Mouse (Mus musculus) embryonic facial prominence, embryonic 11.5 days (tissue): ENCODE measurements around the gene Pnlip. TPM values are rescaled to one million over a fixed set of nuclear protein-coding genes. Genes with fewer than 3 reads are reported as not detected.

Experiments used
- ATAC-seq: fragments of 200-750 bp; cut with Nextera tagmentation; replicated peaks from 2 replicates; pipeline ENCODE4 v1.8.0; 2017; ENCODE audit warnings: low read depth; ENCODE audit not compliant: insufficient number of reproducible peaks, low FRiP score, low TSS enrichment
- DNase-seq: peaks from one replicate; pipeline ENCODE4 v3.0.0-alpha.2; 2015; ENCODE audit warnings: low spot score
- H3K27ac ChIP-seq: fragments of 300-500 bp; sonication (generic); replicated peaks from 2 replicates; pipeline ENCODE4 v1.5.1; 2014; ENCODE audit warnings: mild to moderate bottlenecking, low read depth, low read length, control low read depth
- H3K27me3 ChIP-seq: fragments of 300-500 bp; sonication (generic); 2 replicates; pipeline ENCODE4 v1.6.1; 2014; ENCODE audit warnings: mild to moderate bottlenecking, low read length, moderate library complexity, mixed read lengths; ENCODE audit not compliant: control insufficient read depth, insufficient read depth
- H3K36me3 ChIP-seq: fragments of 300-500 bp; sonication (generic); replicated peaks from 2 replicates; pipeline ENCODE4 v1.6.1; 2014; ENCODE audit warnings: low read depth, mild to moderate bottlenecking, low read length, moderate library complexity, mixed read lengths; ENCODE audit not compliant: control insufficient read depth, insufficient read depth
- H3K4me1 ChIP-seq: fragments of 300-500 bp; sonication (generic); 2 replicates; pipeline ENCODE4 v1.6.1; 2014; ENCODE audit warnings: low read length, mixed read lengths; ENCODE audit not compliant: control insufficient read depth, insufficient read depth
- H3K4me2 ChIP-seq: fragments of 300-500 bp; sonication (generic); 2 replicates; pipeline ENCODE4 v1.6.1; 2014; ENCODE audit warnings: low read depth, mild to moderate bottlenecking, control low read depth, low read length, moderate library complexity
- H3K4me3 ChIP-seq: fragments of 300-500 bp; sonication (generic); 2 replicates; pipeline ENCODE4 v1.5.1; 2014; ENCODE audit warnings: low read depth, low read length, control low read depth
- H3K9ac ChIP-seq: fragments of 300-500 bp; sonication (generic); replicated peaks from 2 replicates; pipeline ENCODE4 v1.6.1; 2014; ENCODE audit warnings: mild to moderate bottlenecking, control low read depth, low read length
- H3K9me3 ChIP-seq: fragments of 300-500 bp; sonication (generic); replicated peaks from 2 replicates; pipeline ENCODE4 v1.6.1; 2016; ENCODE audit warnings: mild to moderate bottlenecking, low read length, inconsistent platforms, mixed read lengths; ENCODE audit not compliant: control insufficient read depth
- WGBS: fragments of 180-500 bp; shearing (Covaris S2); extraction: QIAGEN DNeasy Blood & Tissue Kit; methylation state at CpG from one replicate; pipeline ENCODE4 v1.1.7; 2014; 5-methylcytosine and 5-hydroxymethylcytosine counted together
- polyA plus RNA-seq: library from polyadenylated mRNA; unstranded; fragments of >200 nt; fragmentation: Nextera tagmentation; extraction: Ambion mirVana; gene quantifications from 2 replicates; pipeline ENCODE4 v1.2.1, GENCODE M21; 2014

Gene Pnlip
- polyA plus RNA-seq: not detected in 2 replicates

DNA sequence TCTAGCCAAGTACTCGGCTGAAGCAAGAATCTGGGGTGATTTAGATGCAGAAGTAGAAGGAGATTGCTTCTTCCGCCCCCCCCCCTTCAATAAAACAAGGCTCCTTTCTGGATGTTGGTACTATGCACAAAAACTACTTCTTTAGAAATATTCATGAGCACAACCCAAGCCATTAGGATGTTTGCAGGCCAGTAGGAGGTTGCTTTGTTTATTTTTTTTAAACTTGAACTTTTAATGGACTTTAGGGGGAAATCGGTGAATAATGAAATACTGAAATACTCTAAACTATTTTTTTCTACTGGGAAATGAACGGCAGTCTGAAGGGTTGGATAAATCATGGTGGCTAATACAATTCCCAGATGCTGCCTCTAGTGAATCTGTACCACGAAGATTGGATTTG lies at the start of gene Pnlip:
Pnlip (plus strand) TSS at position 301 of the 400 bp plus-strand sequence.
- Histone ChIP-seq H3K27ac (no peak within 1 kb of the TSS), H3K27me3 (no peaks in the 10 kb centered on the region), H3K4me1 (no peaks in the 10 kb centered on the region), H3K4me3 (no peak within 1 kb of the TSS), H3K9me3 (no peaks in the 10 kb centered on the region), H3K9ac (no peak within 1 kb of the TSS), H3K4me2 (no peak within 1 kb of the TSS), H3K36me3 (no peaks in the 10 kb centered on the region)
- ATAC-seq (no peak), DNase-seq (no peak)
- WGBS: 75% methylated on average over 5 of the region's 5 CpGs

DNA sequence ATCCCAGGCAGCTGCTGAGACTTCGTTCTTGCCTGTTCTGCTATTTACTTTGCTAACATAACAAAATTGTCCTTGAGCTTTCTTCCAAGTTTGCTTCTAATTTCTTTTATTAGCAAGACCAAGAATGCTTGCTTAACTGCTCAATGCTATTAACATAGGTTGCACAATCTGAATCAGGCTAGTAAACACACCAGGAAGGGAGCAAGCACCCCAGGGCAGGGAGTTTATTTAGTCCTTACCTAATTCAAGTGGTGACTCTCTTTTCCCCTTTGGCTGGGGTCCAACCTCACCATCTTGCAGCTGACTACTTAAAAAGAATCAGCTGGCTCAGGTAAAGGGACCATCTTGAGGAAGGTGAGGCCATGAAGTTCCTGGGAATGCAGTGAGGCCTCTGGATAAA lies 42.6 kb upstream of the Pnlip start:
- H3K9ac ChIP-seq: no peak overlapping the region
- no peaks in the 10 kb centered on the region for H3K36me3 ChIP-seq
- H3K27ac ChIP-seq: no peak overlapping the region
- no peak for ATAC-seq
- no peak for DNase-seq
- no peak overlapping the region for H3K4me3 ChIP-seq
- H3K4me1 ChIP-seq: no peaks in the 10 kb centered on the region
- H3K9me3 ChIP-seq: no peaks in the 10 kb centered on the region
- no peak overlapping the region for H3K4me2 ChIP-seq
- WGBS: 64% methylated on average over 1 of the region's 1 CpGs
- H3K27me3 ChIP-seq: no peaks in the 10 kb centered on the region

DNA sequence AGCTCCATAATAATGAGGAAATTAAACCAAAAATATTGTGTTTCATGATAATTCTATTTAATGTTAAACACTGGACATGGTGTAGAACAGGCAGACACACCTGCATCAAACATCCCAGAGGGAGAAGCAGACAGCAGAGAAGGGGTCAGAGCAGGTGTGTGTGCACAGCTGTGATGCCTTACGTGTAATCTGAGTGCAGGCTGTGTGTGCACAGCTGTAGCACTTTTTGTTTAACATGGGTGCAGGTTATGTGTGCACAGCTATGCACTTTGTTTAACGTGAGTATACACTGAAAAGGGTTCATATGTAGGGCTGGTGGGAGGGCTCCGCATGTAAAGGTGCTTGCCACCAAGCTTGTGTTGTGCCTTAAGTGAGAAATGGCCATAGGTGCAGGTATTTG lies 39.6 kb upstream of the Pnlip start:
- H3K9ac ChIP-seq: no peak overlapping the region
- no peak overlapping the region for H3K4me3 ChIP-seq
- H3K27ac ChIP-seq: no peak overlapping the region
- 78% methylated on average over 3 of the region's 3 CpGs for WGBS
- H3K9me3 ChIP-seq: no peaks in the 10 kb centered on the region
- no peak for ATAC-seq
- no peaks in the 10 kb centered on the region for H3K36me3 ChIP-seq
- no peak overlapping the region for H3K4me2 ChIP-seq
- H3K27me3 ChIP-seq: no peaks in the 10 kb centered on the region
- no peak for DNase-seq
- H3K4me1 ChIP-seq: no peaks in the 10 kb centered on the region

DNA sequence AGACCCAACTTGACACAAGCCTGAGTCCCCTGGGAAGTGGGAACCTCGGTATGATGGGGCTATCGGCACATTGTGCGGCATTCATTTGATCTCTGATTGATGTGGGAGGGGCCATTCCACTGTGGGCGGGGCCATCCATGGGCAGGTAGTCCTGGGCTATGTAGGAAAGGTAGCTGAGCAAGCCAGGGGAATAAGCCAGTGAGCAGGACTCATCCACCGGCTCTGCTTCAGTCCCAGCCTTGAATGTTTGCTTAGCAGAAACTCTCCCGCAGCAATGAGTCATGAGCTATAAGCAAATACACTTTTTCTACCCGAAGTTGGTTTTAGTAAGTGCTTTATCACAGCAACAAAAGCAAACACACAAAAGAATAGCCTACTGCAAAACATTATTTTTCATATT lies 35.7 kb upstream of the Pnlip start:
- Histone ChIP-seq H3K9ac (no peak overlapping the region), H3K4me3 (no peak overlapping the region)
- ATAC-seq: no peak; the same call in 1 of the 2 replicates

DNA sequence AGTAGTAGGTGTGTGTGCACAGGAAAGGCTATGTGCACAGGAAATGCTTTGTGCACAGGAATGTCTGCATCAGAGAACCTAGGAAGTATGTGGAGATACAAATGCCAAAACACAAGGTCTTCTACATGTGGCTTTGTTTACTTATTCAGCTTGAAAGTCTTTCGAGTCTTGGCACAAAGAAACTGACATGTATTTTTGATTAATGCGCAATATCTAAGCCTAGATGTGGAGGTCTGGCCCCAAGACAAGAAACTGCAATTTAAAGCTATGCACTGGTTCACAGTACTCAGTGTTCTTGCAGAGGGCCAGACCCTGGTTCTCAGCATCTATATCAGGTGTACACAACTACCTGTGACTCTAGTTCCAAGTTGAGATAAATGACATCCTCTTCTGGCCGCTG lies 31.6 kb upstream of the Pnlip start:
- Histone ChIP-seq H3K4me1 (no peaks in the 10 kb centered on the region), H3K9me3 (no peaks in the 10 kb centered on the region), H3K9ac (no peak overlapping the region), H3K36me3 (no peaks in the 10 kb centered on the region), H3K27ac (no peak overlapping the region), H3K4me2 (no peak overlapping the region), H3K27me3 (no peaks in the 10 kb centered on the region), H3K4me3 (no peak overlapping the region)
- no peak for ATAC-seq
- DNase-seq: no peak
- 87% methylated on average over 3 of the region's 3 CpGs for WGBS

More for the DNA sequence above, 35.7 kb upstream of the Pnlip start:
- Histone ChIP-seq H3K4me2 (no peak overlapping the region), H3K9me3 (no peaks in the 10 kb centered on the region), H3K36me3 (no peaks in the 10 kb centered on the region), H3K27me3 (no peaks in the 10 kb centered on the region), H3K27ac (no peak overlapping the region), H3K4me1 (no peaks in the 10 kb centered on the region)
- DNase-seq: no peak
- WGBS: 84% methylated on average over 7 of the region's 7 CpGs

DNA sequence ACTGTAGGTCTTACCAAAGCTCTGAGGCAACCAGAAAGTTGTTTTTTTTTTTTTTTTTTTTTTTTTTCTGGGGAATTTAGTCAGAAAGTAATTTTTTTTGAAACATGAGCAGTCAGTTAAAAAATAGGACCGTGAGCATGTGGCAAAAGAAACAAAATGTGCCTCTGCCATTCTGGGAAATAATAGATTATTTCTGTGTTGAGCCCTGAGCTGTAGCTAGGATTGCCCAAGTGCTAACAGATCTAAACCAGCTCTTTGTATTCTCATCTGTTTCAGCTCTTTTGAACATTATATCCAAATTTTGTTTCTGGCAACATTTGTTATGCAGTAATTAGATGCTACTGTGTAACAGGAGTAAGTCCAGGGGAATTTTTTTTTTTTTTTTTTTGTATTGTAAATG lies 30.7 kb upstream of the Pnlip start:
- Histone ChIP-seq H3K4me2 (no peak overlapping the region), H3K4me3 (no peak overlapping the region), H3K27ac (no peak overlapping the region), H3K9me3 (no peaks in the 10 kb centered on the region), H3K9ac (no peak overlapping the region), H3K27me3 (no peaks in the 10 kb centered on the region), H3K36me3 (no peaks in the 10 kb centered on the region), H3K4me1 (no peaks in the 10 kb centered on the region)
- no peak for DNase-seq
- WGBS: 61% methylated on average over 1 of the region's 1 CpGs
- ATAC-seq: no peak

DNA sequence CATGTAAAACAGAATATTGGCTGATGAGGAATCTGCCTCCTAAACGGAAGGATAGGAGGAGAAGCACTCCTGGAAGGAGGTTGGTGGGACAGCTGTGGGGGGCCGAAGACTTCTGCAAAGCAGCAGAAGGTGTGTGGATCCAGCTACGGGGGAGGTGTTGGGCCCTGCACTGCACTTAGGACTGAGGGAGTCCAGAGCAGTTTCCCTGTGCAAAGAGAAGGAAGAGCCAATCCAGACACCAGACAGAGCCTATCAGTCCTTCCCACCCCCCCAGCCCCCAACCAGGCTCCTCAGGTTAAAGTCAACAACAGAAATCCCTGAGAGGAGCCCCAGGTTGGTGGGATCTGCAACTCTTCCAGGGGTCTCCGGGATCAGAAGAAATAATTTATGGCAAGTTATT lies 27.5 kb upstream of the Pnlip start:
- ATAC-seq (no peak), DNase-seq (no peak)
- Histone ChIP-seq H3K27me3 (no peaks in the 10 kb centered on the region), H3K9me3 (no peaks in the 10 kb centered on the region), H3K27ac (no peak overlapping the region), H3K4me1 (no peaks in the 10 kb centered on the region), H3K4me2 (no peak overlapping the region), H3K9ac (no peak overlapping the region), H3K36me3 (no peaks in the 10 kb centered on the region), H3K4me3 (no peak overlapping the region)
- WGBS: 84% methylated on average over 4 of the region's 4 CpGs

DNA sequence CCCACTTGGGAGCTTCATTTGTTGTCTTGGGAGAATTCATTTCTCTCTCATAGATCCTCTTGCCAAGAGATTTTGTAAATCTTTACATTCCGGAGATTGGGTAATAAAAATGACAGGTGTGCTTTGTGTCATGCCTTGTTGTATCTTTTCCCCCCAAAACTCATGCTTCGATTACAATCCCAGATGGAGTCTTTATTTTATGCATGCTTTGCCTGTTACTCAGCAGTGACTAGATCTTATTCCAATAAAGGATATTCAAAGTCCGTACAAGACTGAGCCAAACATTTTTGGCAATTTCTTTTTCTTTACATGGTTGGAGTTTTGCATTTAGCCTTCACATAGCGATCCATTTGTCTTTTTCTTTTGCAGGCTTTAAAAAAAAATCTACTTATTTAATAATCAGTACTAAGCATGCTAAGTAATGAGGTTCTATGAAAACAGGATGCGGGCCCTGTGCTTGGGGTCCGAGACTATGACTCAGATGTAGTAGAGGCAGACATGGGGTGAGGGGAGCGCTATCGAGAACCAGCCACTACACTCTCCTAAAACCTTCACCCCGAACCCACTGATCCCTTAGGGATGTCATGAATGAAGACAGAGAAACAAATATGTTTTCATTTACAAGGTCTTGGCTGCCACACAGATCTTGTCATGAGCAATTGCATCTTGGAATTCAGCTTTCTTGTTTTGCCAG lies 26.9 kb upstream of the Pnlip start:
- no peak overlapping the region for H3K9ac ChIP-seq
- no peak for ATAC-seq

More for the DNA sequence above, 26.9 kb upstream of the Pnlip start:
- Histone ChIP-seq H3K36me3 (no peaks in the 10 kb centered on the region), H3K4me2 (no peak overlapping the region), H3K27me3 (no peaks in the 10 kb centered on the region), H3K4me1 (no peaks in the 10 kb centered on the region), H3K4me3 (no peak overlapping the region), H3K27ac (no peak overlapping the region), H3K9me3 (no peaks in the 10 kb centered on the region)
- WGBS: 90% methylated on average over 9 of the region's 9 CpGs
- no peak for DNase-seq
